Mouse (Mus musculus) kidney, embryonic 16.5 days (tissue): ENCODE data around the gene Prrx1. TPM values are rescaled to one million over a fixed set of nuclear protein-coding genes. Genes with fewer than 3 reads are reported as not detected.

Source experiments
- ATAC-seq: fragments of 200-750 bp; cut with Nextera tagmentation; 2 replicates; pipeline ENCODE4 v1.8.0; 2017; ENCODE audit warnings: moderate TSS enrichment; ENCODE audit not compliant: low FRiP score, low TSS enrichment
- H3K27ac ChIP-seq: fragments of 300-500 bp; sonication (generic); 2 replicates; pipeline ENCODE4 v1.5.1; 2014; ENCODE audit warnings: low read length
- H3K27me3 ChIP-seq: fragments of 300-500 bp; sonication (generic); 2 replicates; pipeline ENCODE4 v1.6.1; 2014; ENCODE audit warnings: low read length, control low read depth, mixed read lengths; ENCODE audit not compliant: insufficient read depth
- H3K36me3 ChIP-seq: fragments of 300-500 bp; sonication (generic); 2 replicates; pipeline ENCODE4 v1.6.1; 2014; ENCODE audit warnings: low read length, control low read depth, mixed read lengths; ENCODE audit not compliant: insufficient read depth
- H3K4me1 ChIP-seq: fragments of 300-500 bp; sonication (generic); 2 replicates; pipeline ENCODE4 v1.6.1; 2014; ENCODE audit warnings: low read length, control low read depth, mixed read lengths; ENCODE audit not compliant: insufficient read depth
- H3K4me2 ChIP-seq: fragments of 300-500 bp; sonication (generic); replicated peaks from 2 replicates; pipeline ENCODE4 v1.6.1; 2014; ENCODE audit warnings: low read depth, low read length
- H3K4me3 ChIP-seq: fragments of 300-500 bp; sonication (generic); 2 replicates; pipeline ENCODE4 v1.5.1; 2014; ENCODE audit warnings: mild to moderate bottlenecking, low read length
- H3K9ac ChIP-seq: fragments of 300-500 bp; sonication (generic); replicated peaks from 2 replicates; pipeline ENCODE4 v1.6.1; 2014; ENCODE audit warnings: low read length
- H3K9me3 ChIP-seq: fragments of 300-500 bp; sonication (generic); 2 replicates; pipeline ENCODE4 v1.6.1; 2016; ENCODE audit warnings: low read length, control low read depth
- WGBS: fragments of 180-500 bp; shearing (Covaris S2); extraction: QIAGEN DNeasy Blood & Tissue Kit; methylation state at CpG from one replicate; pipeline ENCODE4 v1.1.7; 2014; 5-methylcytosine and 5-hydroxymethylcytosine counted together
- polyA plus RNA-seq: library from polyadenylated mRNA; unstranded; fragments of >200 nt; fragmentation: Nextera tagmentation; extraction: Ambion mirVana; gene quantifications from 2 replicates; pipeline ENCODE4 v1.2.1, GENCODE M21; 2015

The Prrx1 gene
- 6.8 and 7.0 TPM in 2 replicates for polyA plus RNA-seq

DNA sequence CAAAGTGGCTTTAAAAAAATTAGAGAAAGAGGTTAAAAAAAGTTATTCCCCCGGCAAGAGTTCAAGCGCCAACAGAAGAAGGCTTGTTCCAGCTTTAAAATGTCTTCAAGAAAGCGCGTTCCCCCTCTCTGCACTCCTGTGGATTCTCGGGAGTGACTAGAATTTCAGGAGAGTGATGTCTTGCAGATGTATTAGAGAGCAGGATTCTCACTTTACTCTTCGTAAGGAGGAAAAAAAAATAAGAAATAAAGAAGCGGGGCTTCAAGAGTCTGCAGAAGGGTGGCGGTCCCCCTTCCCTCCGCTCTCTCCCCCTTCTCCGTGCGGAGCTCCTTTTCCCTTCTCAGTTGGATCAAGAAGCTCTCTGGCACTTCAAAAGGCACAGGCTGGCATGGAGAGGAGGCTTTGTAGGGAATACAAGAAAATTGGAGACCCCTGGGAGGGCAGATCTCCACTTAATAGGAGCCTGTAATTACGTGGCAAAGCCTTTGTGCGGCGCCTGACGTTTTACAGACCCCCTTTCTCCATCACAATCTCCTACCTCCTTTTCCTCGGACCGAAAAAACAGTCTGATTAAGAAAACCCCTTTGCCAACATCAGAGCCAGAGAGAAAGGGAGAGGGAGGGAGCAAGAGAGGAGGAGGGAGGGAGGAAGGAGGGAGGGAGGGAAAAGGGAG lies at the start of gene Prrx1:
TSS of gene Prrx1 (minus strand) at position 610 of the 673 bp plus-strand sequence.
- Histone ChIP-seq H3K27me3 (peaks cover 53% of the 10 kb centered on the region), H3K36me3 (no peaks in the 10 kb centered on the region), H3K4me1 (peaks cover 21% of the 10 kb centered on the region), H3K9me3 (no peaks in the 10 kb centered on the region), H3K4me2 (peak within 1 kb of the TSS; percentile 89), H3K27ac (peak within 1 kb of the TSS; percentile 61), H3K9ac (peak within 1 kb of the TSS; percentile 74), H3K4me3 (peak within 1 kb of the TSS; percentile 61)
- WGBS = 1% methylated on average over 17 of the region's 17 CpGs
- no peak for ATAC-seq

DNA sequence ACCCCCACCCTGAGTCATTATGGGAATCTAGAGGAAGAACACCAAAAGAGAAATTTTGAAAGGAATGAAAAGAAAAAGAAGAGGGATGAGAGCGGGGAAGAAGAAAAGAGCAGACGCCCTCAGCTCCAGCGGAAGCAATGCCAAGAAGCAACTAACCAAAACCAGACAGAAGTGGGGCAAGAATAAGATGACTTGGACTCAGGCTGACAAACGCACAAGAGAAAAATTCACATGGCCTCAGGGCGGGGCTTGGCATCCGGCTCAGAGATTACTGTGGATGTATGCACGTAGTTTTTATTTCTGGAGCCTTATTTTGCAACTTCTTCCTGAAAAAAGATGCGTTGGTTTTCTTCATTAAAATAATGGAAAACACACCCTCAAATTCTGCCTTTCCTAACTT lies 48.7 kb upstream of the Prrx1 start:
- Histone ChIP-seq H3K4me1 (no peaks in the 10 kb centered on the region), H3K36me3 (no peaks in the 10 kb centered on the region), H3K9me3 (no peaks in the 10 kb centered on the region), H3K4me2 (no peak overlapping the region), H3K27ac (no peak overlapping the region), H3K9ac (no peak overlapping the region), H3K4me3 (no peak overlapping the region), H3K27me3 (no peaks in the 10 kb centered on the region)
- 80% methylated on average over 8 of the region's 8 CpGs for WGBS
- no peak for ATAC-seq

- Histone ChIP-seq H3K27me3 (no peaks in the 10 kb centered on the region), H3K9ac (no peak overlapping the region), H3K36me3 (no peaks in the 10 kb centered on the region), H3K9me3 (no peaks in the 10 kb centered on the region), H3K4me3 (no peak overlapping the region), H3K27ac (no peak overlapping the region), H3K4me2 (no peak overlapping the region), H3K4me1 (no peaks in the 10 kb centered on the region)
- ATAC-seq = 0 out of 2 replicates have a peak, but pooled peaks have one; percentile 15
- WGBS = 52% methylated on average over 5 of the region's 5 CpGs
These were observed 47.9 kb upstream of the Prrx1 start for GRCm38 (mm10) chr1:163361376-163361775.

- Histone ChIP-seq H3K9me3 (no peaks in the 10 kb centered on the region), H3K9ac (no peak overlapping the region), H3K36me3 (no peaks in the 10 kb centered on the region), H3K4me2 (no peak overlapping the region), H3K27ac (no peak overlapping the region), H3K4me1 (peaks cover under 1% of the 10 kb centered on the region; the same call in 1 of the 2 replicates), H3K27me3 (no peaks in the 10 kb centered on the region), H3K4me3 (no peak overlapping the region)
- ATAC-seq = no peak
- 47% methylated on average over 6 of the region's 6 CpGs for WGBS
These were observed 47.3 kb upstream of the Prrx1 start for GRCm38 (mm10) chr1:163360796-163361195.

- H3K4me1 ChIP-seq = peaks cover 4% of the 10 kb centered on the region; the same call in 1 of the 2 replicates
- 82% methylated on average over 3 of the region's 3 CpGs for WGBS
- H3K27ac ChIP-seq = no peak overlapping the region
- no peak overlapping the region for H3K4me3 ChIP-seq
- H3K27me3 ChIP-seq = no peaks in the 10 kb centered on the region
- no peak overlapping the region for H3K4me2 ChIP-seq
- ATAC-seq = no peak
- H3K9ac ChIP-seq = no peak overlapping the region
- H3K36me3 ChIP-seq = no peaks in the 10 kb centered on the region
- no peaks in the 10 kb centered on the region for H3K9me3 ChIP-seq
These were observed 46.0 kb upstream of the Prrx1 start for GRCm38 (mm10) chr1:163359521-163359920.

DNA sequence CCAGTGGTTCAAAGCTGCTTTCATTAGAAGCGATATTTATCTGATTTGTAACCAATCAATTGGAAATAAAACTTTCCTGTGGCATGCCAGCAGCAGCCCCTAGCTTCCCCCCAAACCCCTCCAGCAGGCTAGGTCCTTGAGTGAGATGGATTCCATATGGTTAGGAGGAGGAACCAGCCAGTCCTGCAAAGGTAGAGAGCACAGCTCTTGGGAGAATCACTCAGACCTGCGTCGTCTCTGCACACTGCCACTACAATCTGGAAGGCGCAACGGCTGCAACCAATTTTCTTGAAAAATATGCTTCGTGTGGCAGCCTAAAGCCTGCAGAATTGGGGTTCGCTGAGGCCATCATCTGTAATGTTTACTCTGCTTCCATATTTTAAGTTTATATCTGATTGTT lies 44.7 kb upstream of the Prrx1 start:
- Histone ChIP-seq H3K9me3 (no peaks in the 10 kb centered on the region), H3K4me3 (no peak overlapping the region), H3K4me2 (no peak overlapping the region), H3K4me1 (peaks cover 4% of the 10 kb centered on the region; the same call in 1 of the 2 replicates), H3K27ac (no peak overlapping the region), H3K9ac (no peak overlapping the region), H3K27me3 (no peaks in the 10 kb centered on the region), H3K36me3 (no peaks in the 10 kb centered on the region)
- no peak for ATAC-seq
- WGBS = 28% methylated on average over 7 of the region's 7 CpGs

GRCm38 (mm10) chr1:163357733-163358132 lies 44.2 kb upstream of the Prrx1 start:
- no peaks in the 10 kb centered on the region for H3K36me3 ChIP-seq
- ATAC-seq = no peak
- H3K9me3 ChIP-seq = no peaks in the 10 kb centered on the region
- H3K27ac ChIP-seq = no peak overlapping the region
- peaks cover 4% of the 10 kb centered on the region; the same call in 1 of the 2 replicates for H3K4me1 ChIP-seq
- H3K4me2 ChIP-seq = no peak overlapping the region
- no peak overlapping the region for H3K4me3 ChIP-seq
- WGBS = 33% methylated on average over 6 of the region's 6 CpGs
- H3K27me3 ChIP-seq = no peaks in the 10 kb centered on the region
- H3K9ac ChIP-seq = no peak overlapping the region

DNA sequence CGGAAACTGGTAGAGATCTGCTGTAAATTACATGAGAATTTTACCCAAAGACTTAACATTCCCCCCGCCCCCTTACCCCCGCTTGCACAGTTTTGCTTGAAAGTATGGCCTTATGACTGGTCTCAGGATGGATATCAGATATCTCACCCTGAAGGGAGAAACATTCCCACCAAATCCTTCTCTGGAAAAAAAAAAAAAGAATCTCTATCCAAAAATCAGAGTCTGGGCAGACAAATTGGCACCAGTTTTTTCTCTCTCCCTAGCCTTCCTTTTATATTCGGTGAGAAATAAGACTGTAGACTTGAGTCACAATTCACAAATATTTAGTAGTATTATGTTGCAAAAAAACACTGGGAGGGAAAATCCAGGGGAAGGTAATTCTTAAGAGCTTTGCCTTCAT lies 42.7 kb upstream of the Prrx1 start:
- Histone ChIP-seq H3K4me3 (no peak overlapping the region), H3K4me2 (no peak overlapping the region), H3K9ac (no peak overlapping the region), H3K9me3 (no peaks in the 10 kb centered on the region), H3K36me3 (no peaks in the 10 kb centered on the region), H3K27ac (no peak overlapping the region), H3K27me3 (no peaks in the 10 kb centered on the region), H3K4me1 (peaks cover 4% of the 10 kb centered on the region; the same call in 1 of the 2 replicates)
- 23% methylated on average over 4 of the region's 4 CpGs for WGBS
- no peak for ATAC-seq

DNA sequence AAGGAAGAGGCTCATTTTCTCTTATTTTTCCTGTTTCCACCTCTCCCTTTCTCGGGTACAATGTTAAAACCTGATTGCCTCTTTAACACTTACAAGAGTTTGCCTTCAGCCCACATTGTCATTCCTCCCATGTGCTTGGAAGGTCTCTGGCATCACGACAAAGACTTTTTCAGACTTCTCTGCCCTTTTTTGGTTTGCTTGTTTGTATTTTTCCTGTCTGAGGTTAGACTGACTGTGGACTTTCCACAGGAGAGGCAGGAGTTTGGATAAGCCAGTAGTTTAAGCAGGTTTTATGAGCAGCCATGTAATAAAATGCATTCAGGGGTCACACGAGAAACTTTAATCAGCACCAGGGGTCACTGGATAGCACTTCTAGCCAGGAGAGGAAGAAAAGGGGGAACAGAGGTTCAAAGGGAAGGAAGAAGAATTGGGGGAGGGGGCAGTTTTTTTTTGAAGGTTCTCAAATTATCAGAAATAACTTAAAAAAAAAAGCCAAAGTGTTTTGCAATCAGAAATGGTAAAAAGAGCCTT lies 42.2 kb upstream of the Prrx1 start:
- H3K27ac ChIP-seq = no peak overlapping the region
- no peaks in the 10 kb centered on the region for H3K36me3 ChIP-seq
- no peak for ATAC-seq
- no peak overlapping the region for H3K9ac ChIP-seq
- H3K9me3 ChIP-seq = no peaks in the 10 kb centered on the region
- no peak overlapping the region for H3K4me2 ChIP-seq
- no peaks in the 10 kb centered on the region for H3K27me3 ChIP-seq
- 13% methylated on average over 3 of the region's 3 CpGs for WGBS
- no peak overlapping the region for H3K4me3 ChIP-seq
- peaks cover 4% of the 10 kb centered on the region; the same call in 1 of the 2 replicates for H3K4me1 ChIP-seq

DNA sequence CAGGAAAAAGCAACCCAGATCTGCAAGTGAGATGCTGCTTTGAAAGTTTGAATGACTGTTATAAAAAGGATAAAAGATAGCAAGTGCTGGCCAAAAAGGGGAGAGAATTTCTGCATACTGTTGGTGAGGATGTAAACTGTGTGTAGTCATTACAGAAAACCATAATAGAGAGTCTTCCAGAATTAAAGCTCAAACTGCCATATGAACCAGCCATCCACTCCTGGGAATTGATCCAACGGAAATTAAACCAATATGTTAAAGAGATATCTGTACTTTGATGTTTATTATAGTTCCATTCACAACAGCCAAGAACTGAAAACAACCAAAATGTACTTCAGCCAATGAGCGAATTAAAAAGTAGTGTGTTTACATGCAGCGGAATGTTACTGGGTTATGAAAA lies 37.5 kb upstream of the Prrx1 start:
- no peak overlapping the region for H3K9ac ChIP-seq
- no peak for ATAC-seq
- H3K36me3 ChIP-seq = no peaks in the 10 kb centered on the region
- 85% methylated on average over 3 of the region's 3 CpGs for WGBS
- no peak overlapping the region for H3K27ac ChIP-seq
- no peak overlapping the region for H3K4me3 ChIP-seq
- no peak overlapping the region for H3K4me2 ChIP-seq
- H3K27me3 ChIP-seq = no peaks in the 10 kb centered on the region
- peaks cover 4% of the 10 kb centered on the region; the same call in 1 of the 2 replicates for H3K4me1 ChIP-seq
- H3K9me3 ChIP-seq = no peaks in the 10 kb centered on the region
